Mouse (Mus musculus) lung, postnatal 36 days (tissue): Measurements from ENCODE around the gene Tmem185b.
A peak's percentile ranks its signal among the peaks of the same experiment; 100 is the strongest.

Experiments used
- DNase-seq: peaks from one replicate; pipeline ENCODE4 v3.0.0; 2022; ENCODE audit warnings: mixed read lengths

Gene Tmem185b

DNA sequence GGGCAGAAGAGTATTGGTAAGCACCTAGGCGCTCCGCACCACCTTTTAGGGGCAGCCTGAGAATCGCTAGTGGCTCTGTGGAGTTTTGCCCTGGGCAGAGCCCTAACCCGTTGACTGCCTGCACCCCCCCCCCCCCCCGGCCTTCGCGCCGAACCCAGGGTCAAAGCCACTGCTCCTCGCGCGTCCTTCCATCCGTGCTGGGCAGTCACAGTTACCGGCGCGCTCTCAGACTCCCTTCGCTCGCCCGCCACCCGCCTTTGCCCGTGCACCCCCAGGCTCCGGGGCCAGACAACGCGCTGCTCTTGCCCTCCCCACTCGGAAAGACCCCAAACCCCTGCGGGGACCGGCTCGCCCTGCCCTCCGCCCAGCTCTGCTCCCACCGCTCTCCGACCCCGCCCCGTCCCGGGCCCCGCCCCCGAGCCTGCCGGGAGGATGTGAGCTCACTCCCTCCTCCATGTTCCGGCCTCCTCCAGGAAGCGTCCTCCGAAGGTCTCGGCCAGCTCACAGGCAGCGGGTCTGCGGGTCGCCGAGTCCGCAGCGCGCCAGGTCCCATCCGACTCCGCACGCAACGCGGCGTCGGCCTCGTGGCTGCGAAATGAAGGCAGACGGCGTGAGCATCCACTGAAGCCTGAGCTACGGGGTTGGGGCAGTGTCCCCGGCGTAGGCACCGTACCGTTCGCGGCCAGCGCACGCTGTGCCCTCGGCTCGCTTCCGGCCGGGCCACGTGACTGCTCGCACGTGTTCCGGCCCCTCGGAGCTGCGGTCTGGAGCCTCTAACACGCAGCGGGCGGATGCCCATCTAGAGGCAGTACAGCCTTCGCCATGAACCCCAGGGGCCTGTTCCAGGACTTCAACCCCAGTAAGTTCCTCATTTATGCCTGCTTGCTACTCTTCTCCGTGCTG, at the start of gene Tmem185b:
Tmem185b (plus strand) TSS at position 472 of the 903 bp plus-strand sequence.
- DNase-seq = peak; percentile 93

DNA sequence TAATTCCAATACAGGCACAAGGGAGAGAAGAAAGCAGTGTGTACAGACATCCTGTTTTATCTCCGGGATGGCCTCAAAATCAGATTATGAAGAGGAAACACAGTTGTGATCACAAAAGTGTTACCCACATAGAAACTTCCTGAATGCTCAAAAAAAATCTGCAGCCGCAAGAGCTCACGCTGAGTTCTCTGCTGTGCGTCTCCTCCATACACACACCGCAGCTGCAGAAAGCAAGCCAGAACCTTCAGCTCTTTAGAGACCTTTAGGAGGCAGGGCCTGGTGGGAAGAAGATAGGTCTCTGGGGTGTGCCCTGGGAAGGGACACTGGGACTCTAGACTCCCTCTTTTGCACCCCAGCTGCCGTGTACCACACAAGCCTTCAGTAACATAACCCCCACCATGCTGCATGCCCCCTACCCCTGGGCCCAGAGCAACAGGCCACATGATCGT, 49.0 kb upstream of the Tmem185b start:
- no peak for DNase-seq

DNA sequence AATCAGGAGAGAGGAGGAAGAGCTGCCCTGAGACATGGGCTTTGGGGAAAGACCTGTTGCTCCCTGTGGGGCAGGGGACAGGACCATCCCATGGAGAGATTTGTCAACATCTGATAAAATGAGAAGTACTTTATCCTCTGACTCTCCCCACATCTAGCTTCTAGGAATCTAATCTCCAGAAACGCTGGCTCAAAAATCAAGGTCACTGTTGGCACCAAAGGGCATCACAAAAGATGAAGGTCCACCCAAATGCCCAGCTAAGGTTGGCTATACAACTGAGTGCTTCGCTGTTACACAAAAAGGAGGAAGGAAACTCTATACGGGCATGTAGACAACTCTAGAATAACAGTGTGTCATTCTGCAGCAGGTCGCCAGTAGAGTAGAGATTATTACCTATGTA, 46.3 kb upstream of the Tmem185b start:
- DNase-seq = no peak

DNA sequence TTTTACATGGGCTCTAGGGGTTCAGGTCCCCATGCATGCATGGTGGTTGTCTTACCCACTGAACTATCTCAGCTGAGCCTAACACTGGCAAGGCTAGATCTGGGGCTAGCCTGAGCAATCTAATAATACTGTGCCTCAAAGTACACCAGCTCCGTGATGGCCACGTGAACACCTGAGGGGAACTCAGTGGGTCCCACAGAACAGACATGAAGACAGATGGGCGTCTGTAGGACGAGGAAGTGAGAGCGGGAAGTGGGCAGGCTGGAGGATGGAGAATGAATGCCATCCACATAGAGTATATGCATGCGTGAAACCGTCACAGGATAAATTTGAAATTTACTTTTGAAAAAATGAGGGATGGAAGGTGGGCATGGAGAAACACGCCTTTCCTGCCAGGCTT, 45.3 kb upstream of the Tmem185b start:
- no peak for DNase-seq

DNA sequence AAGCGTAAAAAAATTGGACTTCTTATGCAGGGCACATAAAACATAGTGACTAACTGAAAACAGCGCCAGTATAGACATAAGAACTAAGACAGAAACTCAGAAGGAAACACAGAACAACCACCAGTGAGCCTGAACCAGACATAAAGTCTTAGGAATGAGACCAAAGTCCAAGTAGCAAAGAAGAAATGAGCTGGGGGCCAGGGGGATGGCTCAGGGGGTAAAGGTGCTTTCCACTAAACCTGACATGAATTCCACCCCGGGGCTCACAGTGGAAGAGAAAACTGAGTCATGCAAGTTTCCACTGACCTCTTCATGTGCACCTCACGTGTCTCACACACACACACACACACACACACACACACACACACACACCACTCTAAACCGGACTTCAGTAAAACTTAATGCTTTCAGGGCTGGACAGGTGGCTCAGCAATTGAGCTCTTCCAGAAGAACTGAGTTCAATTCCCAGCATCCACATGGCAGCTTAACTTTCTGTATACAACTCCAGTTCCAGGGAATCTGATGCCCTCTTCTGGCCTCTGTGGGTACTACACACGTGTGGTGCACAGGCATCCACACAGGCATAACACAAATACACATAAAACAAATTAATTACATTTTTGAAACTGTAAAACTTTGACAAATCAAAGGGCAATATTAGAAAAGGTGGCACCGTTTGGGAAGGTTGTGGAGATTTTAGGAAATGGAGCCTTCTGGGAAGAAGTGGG, 44.6 kb upstream of the Tmem185b start:
- no peak for DNase-seq

DNA sequence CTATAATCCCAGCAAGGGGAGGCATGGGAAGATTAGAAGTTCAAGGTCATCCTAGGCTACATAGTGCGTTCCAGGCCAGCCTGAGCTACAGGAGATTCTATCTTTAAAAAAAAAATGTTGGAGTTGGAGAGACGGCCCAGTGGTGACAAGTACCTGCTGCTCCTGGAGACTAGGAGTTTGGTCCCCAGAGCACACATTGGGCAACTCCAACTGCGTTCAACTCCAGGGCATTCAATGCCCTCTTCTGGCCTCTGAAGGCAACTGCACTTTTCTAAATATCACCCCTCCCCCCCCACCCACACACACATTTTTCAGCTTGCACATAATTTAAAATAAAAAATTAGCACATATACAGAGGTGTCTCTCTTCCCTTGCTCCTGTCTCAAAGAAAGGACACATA, 43.1 kb upstream of the Tmem185b start:
- DNase-seq = peak; percentile 27

DNA sequence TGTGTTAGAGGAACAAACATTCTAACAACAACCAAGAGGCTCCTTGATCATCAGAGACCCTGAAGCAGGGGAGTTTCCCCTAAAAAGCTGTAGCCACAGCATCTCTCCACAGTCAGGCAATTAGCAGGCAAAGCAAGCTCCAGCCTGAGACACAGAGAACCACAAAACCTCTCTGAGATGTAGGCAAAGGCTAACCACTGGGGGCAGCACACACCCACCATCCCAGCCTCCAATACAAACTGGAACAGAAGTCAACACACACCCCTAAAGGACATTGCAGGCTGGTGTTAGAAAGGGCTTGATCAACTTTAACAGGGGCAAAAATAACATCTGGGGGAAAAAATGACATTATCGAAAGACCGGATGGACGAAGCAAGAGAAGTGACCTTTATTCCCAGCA, 41.5 kb upstream of the Tmem185b start:
- peak; percentile 53 for DNase-seq

DNA sequence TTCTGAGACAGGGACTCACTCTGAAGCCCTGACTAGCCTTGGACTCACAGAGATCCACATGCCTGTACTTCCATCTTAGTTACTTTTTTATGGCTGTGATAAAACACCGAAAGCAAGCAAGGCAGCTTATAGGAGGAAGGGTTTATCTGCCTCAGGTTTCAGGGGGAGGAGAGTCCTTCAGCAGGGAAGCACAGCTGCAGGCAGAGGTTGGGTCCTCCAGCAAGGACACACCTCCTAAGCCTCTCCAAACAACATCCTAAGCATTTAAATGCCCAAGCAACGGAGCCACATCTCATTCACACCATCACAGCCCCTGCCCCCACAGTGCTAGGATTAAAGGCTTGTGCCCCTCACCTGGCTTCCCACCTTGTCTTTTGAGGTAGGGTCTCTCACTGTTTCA, 40.1 kb upstream of the Tmem185b start:
- DNase-seq = no peak

DNA sequence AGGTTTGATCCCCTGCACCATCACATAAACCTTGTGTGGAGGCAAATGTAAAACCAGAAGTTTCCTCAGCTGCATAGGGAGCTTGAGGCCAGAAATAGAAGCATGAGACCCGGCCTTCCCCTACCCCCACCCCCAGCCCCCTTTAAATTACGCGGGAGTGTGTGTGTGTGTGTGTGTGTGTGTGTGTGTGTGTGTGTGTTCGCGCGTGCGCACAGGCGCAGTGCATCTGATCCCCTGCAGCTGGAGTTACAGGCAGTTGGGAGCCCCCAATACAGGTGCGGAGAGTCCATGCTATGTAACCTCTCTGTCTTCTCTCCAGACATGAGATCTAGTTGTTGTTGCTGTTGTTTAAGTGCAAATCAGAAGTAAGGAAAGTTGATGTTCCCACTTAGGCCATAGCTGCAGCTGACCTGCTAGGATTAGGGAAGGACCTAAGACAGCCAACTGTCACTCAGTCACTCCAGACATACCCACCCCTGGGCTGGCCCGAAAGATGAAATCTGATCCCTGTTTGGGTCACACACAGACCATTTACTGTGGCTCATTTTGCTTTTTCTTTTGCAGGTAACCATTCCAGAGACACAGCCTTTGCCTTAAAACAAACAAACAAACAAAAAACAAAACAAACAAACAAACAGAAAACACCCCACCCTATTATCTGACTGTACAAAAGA, 37.9 kb upstream of the Tmem185b start:
- DNase-seq = no peak

DNA sequence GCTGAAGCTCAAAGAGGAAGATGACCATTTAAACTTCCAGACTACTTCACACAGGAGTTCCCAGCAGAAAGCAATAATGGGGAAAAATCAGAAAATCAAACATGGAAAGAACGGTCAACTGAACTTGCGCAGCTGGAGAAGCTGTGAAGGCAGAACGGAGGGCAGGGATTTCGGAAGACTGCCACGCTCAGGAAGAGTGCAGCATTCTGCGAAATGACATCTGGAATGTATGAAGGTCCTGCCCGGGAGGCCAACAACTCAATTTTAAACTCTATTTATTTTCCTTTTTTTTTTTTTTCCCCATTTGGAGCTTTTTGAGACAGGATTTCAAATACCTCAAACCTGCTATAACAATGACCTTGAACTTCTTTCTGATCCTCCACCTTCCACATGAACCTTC, 35.2 kb upstream of the Tmem185b start:
- DNase-seq = no peak

DNA sequence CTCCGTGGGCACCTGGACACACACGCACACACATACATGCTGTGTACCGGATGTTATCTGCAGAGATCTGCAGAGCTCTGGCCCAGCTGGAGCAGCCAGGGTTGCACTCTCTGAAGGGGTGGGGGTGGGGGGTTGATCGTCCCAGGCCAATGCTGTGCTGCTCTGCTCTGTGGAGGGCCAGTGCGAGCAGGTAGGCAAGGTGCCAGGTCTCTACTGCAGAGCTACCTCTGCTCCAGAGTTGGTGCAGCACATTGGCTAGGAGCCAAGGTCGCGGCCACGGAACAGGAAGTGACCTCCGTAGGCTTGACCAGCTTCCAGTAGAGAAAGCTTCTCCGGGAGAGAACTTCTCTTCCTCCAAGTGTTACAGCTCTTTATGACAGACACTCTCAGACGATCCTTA, 33.9 kb upstream of the Tmem185b start:
- peak; percentile 90 for DNase-seq

DNA sequence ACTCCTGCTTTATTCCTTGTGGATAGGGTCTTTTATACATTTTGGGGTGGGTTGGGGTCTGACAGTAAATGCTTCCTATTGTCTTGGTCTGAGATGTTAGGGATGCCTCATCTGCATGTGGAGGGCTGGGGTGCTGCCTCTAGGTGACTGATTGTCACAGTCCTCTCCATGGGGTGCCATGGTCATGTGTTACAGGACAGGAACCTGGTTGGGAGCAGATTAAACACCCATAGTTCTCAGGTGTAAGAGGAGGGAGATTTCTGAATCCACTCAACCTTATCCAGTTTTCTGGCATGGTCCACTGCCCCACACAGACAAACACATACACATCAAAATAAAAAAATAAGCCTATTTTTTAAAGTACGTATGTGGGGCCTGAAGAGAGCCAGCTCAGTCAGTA, 33.5 kb upstream of the Tmem185b start:
- no peak for DNase-seq

DNA sequence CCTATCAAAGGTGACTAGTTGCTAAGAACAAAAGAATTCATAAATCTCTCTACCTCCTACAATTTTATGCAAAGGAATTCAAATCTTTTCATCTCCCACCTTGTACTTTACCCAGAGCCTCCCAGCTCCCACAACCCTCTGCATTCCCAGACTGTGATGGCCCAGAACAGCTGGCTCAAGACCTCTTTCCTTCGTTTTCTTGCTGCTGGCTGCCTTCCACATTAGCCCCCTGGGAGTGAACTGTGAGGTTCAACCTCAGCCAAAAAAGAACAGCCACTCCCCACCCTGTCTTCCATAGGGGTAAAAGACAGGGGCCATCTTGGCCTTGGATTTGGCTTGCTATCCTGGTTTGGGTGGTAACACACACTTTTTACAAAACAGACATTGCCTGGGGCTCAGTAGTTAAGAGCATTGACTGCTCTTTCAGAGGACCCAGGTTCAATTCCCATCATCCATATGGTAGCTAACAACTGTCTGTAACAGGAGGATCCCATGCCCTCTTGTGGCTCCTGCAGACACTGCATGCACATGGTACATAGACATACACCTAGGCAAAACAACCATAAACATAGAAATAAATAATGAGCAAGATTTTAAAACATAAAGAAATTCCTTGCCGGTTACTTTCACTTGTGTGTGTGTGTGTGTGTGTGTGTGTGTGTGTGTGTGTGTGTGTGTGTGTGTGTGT, 31.8 kb upstream of the Tmem185b start:
- DNase-seq = peak; percentile 34

DNA sequence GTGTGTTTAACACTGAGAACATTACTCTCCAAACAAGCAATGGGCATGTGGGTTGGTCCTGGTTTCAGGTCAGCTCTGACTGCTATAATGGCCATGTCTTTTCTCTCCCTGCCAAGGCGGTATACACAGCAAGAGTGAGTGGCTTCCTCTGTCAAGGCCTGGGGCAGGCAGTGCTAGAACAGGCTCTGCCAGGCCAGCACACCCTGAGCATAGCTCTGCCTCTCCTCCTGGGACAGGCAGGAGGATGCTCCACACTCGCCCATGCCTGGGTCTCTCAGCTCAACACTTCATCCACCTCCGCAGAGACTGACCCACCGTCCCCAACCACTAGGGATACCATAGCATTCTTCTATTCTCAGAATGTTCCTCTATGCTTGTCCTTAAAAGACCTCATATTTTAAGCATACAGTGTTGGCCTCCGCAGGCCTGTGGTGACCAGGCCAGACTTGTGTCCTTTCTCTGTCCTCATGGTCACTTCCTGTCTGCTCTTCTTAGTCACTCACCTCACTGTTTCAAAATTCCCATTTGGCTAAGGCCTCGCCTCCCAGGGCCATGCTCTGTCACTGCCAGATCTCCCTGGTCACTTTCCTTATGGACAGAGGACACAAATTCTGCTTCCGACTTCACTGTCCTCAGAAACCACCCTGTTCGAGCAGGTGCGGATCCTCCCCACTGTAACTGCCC, 31.1 kb upstream of the Tmem185b start:
- no peak for DNase-seq

DNA sequence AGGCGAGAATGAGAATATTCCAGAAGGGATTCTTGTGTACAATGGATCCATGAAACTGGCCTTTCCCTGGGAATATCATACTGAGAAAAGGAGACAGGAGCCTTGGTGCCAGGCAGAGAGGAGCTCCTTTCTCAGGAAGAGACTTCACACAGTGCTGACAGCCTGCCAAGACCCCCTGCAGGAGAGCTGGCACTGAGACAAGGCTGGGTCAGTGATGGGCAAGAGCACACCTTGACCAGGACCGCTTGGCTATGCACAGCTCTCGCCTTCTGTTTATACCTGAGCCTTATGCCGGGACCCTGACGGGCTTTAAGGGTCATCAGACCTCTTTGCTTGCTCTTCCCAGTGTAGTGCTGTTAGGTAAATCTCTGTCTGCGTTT, 30.6 kb upstream of the Tmem185b start:
- DNase-seq = no peak

DNA sequence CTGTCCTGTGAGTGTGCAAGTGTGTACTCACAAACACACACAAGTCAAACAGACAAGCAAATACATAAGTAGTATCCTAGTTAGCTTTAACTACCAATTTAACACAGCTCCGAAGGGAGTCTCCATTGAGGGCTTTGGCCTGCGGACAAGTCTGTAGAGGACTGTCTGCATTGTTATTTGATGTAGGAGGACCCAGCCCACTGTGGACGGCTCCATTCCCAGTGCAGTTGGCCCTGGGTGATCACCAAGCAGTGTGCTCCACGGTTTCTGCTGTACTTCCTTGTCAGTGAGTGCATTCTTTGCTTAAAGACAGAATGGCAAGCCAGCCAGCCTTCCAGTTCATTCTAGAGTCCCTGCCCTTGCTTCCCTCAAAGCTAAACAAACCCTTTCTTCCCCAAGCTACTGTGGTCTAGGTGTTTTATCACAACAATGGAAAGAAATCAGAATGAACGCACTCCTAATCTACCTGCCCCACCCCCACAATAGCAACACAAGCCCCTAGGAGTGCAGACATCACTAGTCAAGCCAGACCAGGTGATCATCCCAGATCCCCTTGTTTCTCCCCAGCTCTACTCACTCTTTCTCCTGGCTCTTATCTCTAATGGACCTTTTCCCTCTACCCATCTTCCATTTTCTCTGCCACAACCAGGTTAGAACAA, 28.5 kb upstream of the Tmem185b start:
- no peak for DNase-seq

DNA sequence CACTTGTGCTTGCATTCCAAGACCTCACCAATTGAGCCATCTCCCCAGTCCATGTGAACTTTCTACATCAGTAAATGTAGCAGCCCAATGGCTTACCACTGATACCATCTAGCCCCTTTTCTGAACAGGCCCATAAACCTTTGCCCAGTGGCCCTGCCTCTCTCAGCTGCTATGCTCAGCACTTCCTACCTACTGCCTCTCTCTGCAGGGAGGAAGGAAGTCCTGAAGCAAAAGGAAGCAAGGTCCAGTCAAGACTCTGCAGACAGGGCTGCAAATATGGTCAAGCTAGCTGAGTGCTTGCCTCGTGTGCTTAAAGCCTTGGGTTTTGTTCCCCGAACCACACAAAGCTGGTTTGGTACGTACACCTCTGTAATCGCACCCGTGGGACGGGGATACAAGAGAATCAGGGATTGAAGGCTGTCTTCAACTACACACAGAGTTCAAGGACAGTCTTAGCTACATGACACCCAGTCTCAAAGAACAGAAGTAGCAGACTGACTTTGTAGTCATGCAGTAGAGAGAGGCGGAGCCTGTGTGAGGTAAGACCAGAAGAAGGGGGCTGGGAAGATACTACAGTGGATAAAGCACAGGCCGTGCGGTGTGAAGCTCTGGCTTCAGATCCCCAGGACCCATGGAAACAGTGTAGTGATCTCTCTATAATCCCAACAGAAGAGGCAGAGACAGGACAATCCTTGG, 27.3 kb upstream of the Tmem185b start:
- DNase-seq = no peak

DNA sequence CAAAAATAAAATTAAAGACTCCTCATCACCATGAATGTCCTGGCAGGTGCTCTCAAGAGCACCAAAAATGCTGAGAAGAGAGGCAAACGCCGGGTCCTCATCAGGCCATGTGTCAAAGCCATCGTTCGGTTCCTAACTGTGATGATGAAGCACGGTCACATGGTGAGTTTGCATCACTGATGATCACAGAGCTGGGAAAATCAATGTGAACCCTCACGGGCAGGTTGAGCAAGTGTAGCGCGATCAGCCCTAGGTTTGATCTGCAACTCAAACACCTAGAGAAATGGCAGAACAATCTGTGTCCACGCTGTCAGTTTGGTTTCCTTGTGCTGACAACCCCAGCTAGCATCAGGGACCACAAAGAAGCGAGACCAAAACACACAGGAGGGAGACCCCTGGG, 26.5 kb upstream of the Tmem185b start:
- no peak for DNase-seq

DNA sequence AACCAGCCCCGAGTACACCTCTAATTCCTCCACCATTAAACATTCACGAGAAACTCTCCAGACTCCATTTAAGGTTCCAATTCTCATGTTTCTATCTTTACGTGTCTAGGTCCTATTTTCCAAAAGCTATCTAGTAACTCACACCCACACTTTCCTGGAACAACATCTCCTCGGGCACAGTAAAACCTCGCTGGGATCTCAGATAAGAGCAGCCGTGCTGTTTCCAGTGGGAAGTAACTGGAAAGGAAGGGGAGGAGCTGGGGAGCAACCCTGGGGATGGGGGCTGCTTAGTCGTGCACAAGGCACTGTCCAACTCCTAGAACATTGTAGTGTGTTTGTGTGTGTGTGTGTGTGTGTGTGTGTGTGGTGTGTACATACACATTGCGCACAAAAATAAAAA, 24.1 kb upstream of the Tmem185b start:
- DNase-seq = no peak

DNA sequence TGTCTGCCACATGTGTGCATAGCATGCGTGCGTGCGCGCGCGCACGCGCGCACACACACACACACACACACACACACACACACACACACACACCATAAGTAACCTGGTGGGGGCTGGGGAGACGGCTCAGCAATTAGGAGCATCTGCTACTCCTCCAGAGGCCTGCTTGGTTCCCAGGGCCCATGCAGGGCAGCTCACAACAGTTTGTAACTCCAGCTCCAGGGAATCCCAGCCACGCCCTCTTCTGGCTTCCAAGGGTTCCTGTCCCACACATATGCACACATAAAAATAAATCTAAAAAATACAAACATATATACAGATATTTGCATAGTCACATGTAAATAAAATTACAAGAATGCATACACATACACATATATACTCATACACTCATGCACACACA, 23.2 kb upstream of the Tmem185b start:
- DNase-seq = no peak

DNA sequence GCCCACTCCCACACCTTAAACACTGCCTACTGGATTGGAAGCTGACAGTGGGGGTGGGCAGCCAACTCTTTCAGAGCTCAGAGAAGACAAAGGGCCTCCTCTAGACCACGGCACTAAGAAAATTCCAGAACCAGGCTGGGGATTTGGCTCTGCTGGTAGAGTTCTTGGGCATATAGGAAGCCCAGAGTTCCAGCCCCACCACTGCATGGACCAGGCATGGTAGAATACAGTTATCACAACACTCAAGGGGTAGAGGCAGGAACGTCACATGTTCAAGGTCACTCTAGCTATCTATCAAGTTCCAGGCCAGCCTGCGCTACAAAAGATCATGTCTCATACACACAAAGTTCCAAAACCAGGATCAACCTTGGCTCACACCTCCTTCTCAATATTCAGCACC, 22.8 kb upstream of the Tmem185b start:
- DNase-seq = no peak
